Mouse (Mus musculus) kidney, embryonic 15.5 days (tissue): ENCODE results near the gene Tppp3. TPM values are rescaled to one million over a fixed set of nuclear protein-coding genes. Genes with fewer than 3 reads are reported as not detected.

Experiments
- ATAC-seq: fragments of 200-750 bp; cut with Nextera tagmentation; replicated peaks from 2 replicates; pipeline ENCODE4 v1.8.0; 2017; ENCODE audit warnings: moderate TSS enrichment; ENCODE audit not compliant: low FRiP score
- H3K27ac ChIP-seq: fragments of 300-500 bp; sonication (generic); 2 replicates; pipeline ENCODE4 v1.5.1; 2015; ENCODE audit warnings: mild to moderate bottlenecking, inconsistent platforms
- H3K27me3 ChIP-seq: fragments of 300-500 bp; sonication (generic); 2 replicates; pipeline ENCODE4 v1.6.1; 2015; ENCODE audit warnings: inconsistent platforms
- H3K36me3 ChIP-seq: fragments of 300-500 bp; sonication (generic); 2 replicates; pipeline ENCODE4 v1.6.1; 2015; ENCODE audit warnings: inconsistent platforms
- H3K4me1 ChIP-seq: fragments of 300-500 bp; sonication (generic); 2 replicates; pipeline ENCODE4 v1.6.1; 2015; ENCODE audit warnings: inconsistent platforms
- H3K4me2 ChIP-seq: fragments of 300-500 bp; sonication (generic); 2 replicates; pipeline ENCODE4 v1.6.1; 2015; ENCODE audit warnings: moderate library complexity, mild to moderate bottlenecking, inconsistent platforms
- H3K4me3 ChIP-seq: fragments of 300-500 bp; sonication (generic); replicated peaks from 2 replicates; pipeline ENCODE4 v1.5.1; 2015; ENCODE audit warnings: mild to moderate bottlenecking, inconsistent platforms
- H3K9ac ChIP-seq: fragments of 300-500 bp; sonication (generic); 2 replicates; pipeline ENCODE4 v1.6.1; 2015; ENCODE audit warnings: mild to moderate bottlenecking, inconsistent platforms
- H3K9me3 ChIP-seq: fragments of 300-500 bp; sonication (generic); replicated peaks from 2 replicates; pipeline ENCODE4 v1.6.1; 2016; ENCODE audit warnings: inconsistent platforms
- WGBS: fragments of 180-500 bp; shearing (Covaris S2); methylation state at CpG from one replicate; pipeline ENCODE4 v1.1.7; 2015; ENCODE audit warnings: mixed read lengths; 5-methylcytosine and 5-hydroxymethylcytosine counted together
- polyA plus RNA-seq: library from polyadenylated mRNA; unstranded; fragments of >200 nt; fragmentation: Nextera tagmentation; extraction: Ambion mirVana; gene quantifications from 2 replicates; pipeline ENCODE4 v1.2.1, GENCODE M21; 2015

The Tppp3 gene
- polyA plus RNA-seq, 1 experiment from 2014 or later: 38.3 TPM

DNA sequence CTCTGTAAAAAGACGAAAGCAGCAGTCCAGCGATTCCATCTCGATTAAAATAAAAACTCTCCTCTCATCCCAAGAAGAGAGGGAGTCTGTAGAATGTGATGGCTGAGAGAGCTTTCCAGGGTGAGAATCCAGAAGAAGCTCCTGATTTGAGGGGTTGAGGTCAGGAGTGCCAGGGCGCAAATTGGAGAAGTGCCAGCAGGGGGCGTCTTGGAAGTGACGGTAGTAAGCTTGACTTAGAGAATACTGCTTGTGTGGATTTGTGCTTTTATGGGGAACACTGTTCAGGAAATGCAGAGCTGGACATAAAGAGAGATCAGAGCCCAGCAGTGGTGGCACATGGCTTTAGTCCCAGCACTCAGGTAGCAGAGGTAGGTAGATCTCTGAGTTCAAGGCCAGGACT is 29.9 kb downstream of the Tppp3 start:
- Histone ChIP-seq H3K27me3 (no peaks in the 10 kb centered on the region), H3K9me3 (no peaks in the 10 kb centered on the region), H3K9ac (no peak overlapping the region), H3K4me2 (no peak overlapping the region), H3K4me1 (peaks cover 8% of the 10 kb centered on the region), H3K27ac (no peak overlapping the region), H3K36me3 (no peaks in the 10 kb centered on the region), H3K4me3 (no peak overlapping the region)
- WGBS: 7% methylated on average over 6 of the region's 6 CpGs
- no peak for ATAC-seq

GRCm38 (mm10) chr8:105438865-105439264 is 32.5 kb downstream of the Tppp3 start:
- no peaks in the 10 kb centered on the region for H3K36me3 ChIP-seq
- H3K4me2 ChIP-seq: no peak overlapping the region
- H3K4me3 ChIP-seq: no peak overlapping the region
- H3K4me1 ChIP-seq: 0 out of 2 replicates have a peak, but pooled peaks cover under 1% of the 10 kb centered on the region
- no peaks in the 10 kb centered on the region for H3K9me3 ChIP-seq
- H3K27me3 ChIP-seq: no peaks in the 10 kb centered on the region
- H3K9ac ChIP-seq: no peak overlapping the region
- H3K27ac ChIP-seq: no peak overlapping the region
- 44% methylated on average over 5 of the region's 5 CpGs for WGBS
- ATAC-seq: no peak

DNA sequence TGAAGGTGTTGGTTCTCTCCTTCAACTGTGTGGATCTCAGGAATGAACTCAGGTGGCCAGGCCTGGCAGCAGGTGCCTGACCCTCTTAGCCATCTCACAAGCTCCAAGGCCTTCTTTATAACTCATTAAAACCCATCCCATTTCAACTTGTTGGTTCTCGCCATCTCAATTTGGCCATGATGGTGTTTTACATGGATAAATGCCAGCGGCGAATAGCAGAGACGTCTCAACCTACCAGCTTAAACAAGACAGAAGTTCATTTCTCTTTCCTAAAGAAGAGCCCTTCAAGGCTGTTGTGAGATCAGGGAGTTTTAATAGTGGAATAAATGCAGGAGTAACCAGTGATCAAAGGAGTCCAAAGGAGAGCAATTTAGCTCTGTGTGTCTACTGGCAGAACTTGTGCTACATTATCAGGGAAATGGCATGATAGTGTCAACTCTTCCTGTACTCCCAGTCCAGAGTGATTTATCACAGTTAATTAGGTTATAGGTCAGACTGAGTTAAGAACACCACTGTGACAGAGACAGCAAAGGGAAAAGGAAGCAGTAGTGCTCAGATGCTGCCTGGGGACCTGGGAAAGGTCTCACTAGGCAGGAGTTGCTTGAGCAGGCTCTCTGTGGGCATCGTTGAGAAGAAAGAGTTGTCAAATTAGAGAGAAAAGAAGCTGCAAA is 34.1 kb downstream of the Tppp3 start:
- Histone ChIP-seq H3K27ac (no peak overlapping the region), H3K4me2 (no peak overlapping the region), H3K9me3 (no peaks in the 10 kb centered on the region), H3K9ac (no peak overlapping the region), H3K4me3 (no peak overlapping the region), H3K36me3 (no peaks in the 10 kb centered on the region), H3K27me3 (no peaks in the 10 kb centered on the region), H3K4me1 (0 out of 2 replicates have a peak, but pooled peaks cover 4% of the 10 kb centered on the region)
- ATAC-seq: no peak
- WGBS: 80% methylated on average over 5 of the region's 5 CpGs

DNA sequence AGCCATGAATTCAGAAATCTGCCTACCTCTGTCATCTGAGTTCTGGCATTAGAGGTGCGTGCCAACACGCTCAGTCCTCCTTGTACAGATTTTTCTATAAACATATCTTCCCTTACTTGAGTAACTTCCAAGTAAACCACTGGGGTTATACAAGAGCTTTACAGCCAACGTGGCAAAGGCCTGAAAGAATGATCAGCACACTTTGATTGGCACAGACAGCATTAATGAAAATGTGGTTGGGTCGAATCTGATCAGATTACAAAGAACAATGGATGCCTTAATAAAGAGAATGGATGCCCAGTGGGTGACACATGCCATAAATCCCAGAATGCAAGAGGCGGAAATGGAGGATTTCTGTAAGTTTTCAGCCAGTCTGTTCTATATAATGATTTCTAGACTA is 35.1 kb downstream of the Tppp3 start:
- Histone ChIP-seq H3K9ac (no peak overlapping the region), H3K36me3 (no peaks in the 10 kb centered on the region), H3K9me3 (no peaks in the 10 kb centered on the region), H3K4me1 (0 out of 2 replicates have a peak, but pooled peaks cover 4% of the 10 kb centered on the region), H3K27ac (no peak overlapping the region), H3K4me3 (no peak overlapping the region), H3K4me2 (no peak overlapping the region), H3K27me3 (no peaks in the 10 kb centered on the region)
- ATAC-seq: no peak
- WGBS: 70% methylated on average over 5 of the region's 5 CpGs

GRCm38 (mm10) chr8:105434136-105434535 is 37.2 kb downstream of the Tppp3 start:
- no peaks in the 10 kb centered on the region for H3K27me3 ChIP-seq
- no peak for ATAC-seq
- H3K4me3 ChIP-seq: no peak overlapping the region
- no peak overlapping the region for H3K4me2 ChIP-seq
- H3K4me1 ChIP-seq: 0 out of 2 replicates have a peak, but pooled peaks cover 4% of the 10 kb centered on the region
- H3K9ac ChIP-seq: no peak overlapping the region
- H3K27ac ChIP-seq: no peak overlapping the region
- WGBS: 50% methylated on average over 5 of the region's 5 CpGs
- H3K36me3 ChIP-seq: no peaks in the 10 kb centered on the region
- no peaks in the 10 kb centered on the region for H3K9me3 ChIP-seq

- 56% methylated on average over 5 of the region's 5 CpGs for WGBS
- Histone ChIP-seq H3K9me3 (no peaks in the 10 kb centered on the region), H3K9ac (no peak overlapping the region), H3K27ac (no peak overlapping the region), H3K36me3 (no peaks in the 10 kb centered on the region), H3K27me3 (no peaks in the 10 kb centered on the region), H3K4me2 (no peak overlapping the region), H3K4me1 (0 out of 2 replicates have a peak, but pooled peaks cover 4% of the 10 kb centered on the region), H3K4me3 (no peak overlapping the region)
- no peak for ATAC-seq
Observed at GRCm38 (mm10) chr8:105433511-105433910, 37.8 kb downstream of the Tppp3 start.

DNA sequence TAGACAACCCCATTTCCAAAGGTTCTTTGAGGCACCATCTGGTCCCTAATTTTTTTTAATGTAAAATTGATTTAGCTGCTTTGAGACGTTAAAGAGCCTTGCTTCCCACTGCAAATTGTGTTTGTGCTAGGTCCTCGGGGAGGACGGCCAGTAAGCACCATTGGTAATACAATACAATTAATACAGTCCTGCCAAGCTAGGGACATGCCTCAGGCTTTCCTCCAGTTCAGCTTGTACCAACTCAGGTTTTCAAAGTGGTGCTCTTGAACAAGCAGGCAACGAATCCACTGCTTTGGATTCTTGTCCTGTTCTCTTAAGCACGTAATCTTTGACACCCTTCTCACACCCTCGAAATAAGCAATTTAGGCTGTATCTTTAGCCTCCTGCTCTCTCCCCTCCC is 38.3 kb downstream of the Tppp3 start:
- ATAC-seq: no peak
- H3K27me3 ChIP-seq: no peaks in the 10 kb centered on the region
- H3K36me3 ChIP-seq: no peaks in the 10 kb centered on the region
- H3K27ac ChIP-seq: no peak overlapping the region
- no peak overlapping the region for H3K4me2 ChIP-seq
- H3K9ac ChIP-seq: no peak overlapping the region
- no peaks in the 10 kb centered on the region for H3K9me3 ChIP-seq
- H3K4me3 ChIP-seq: no peak overlapping the region
- 38% methylated on average over 6 of the region's 6 CpGs for WGBS
- 0 out of 2 replicates have a peak, but pooled peaks cover 4% of the 10 kb centered on the region for H3K4me1 ChIP-seq

GRCm38 (mm10) chr8:105431743-105432515 is 39.4 kb downstream of the Tppp3 start:
- Histone ChIP-seq H3K9ac (no peak overlapping the region), H3K4me1 (0 out of 2 replicates have a peak, but pooled peaks cover 4% of the 10 kb centered on the region), H3K27ac (no peak overlapping the region), H3K4me2 (no peak overlapping the region), H3K36me3 (no peaks in the 10 kb centered on the region), H3K27me3 (no peaks in the 10 kb centered on the region), H3K9me3 (no peaks in the 10 kb centered on the region), H3K4me3 (no peak overlapping the region)
- no peak for ATAC-seq
- WGBS: 67% methylated on average over 7 of the region's 7 CpGs

- Histone ChIP-seq H3K4me2 (no peak overlapping the region), H3K27ac (no peak overlapping the region), H3K4me1 (no peaks in the 10 kb centered on the region), H3K9me3 (no peaks in the 10 kb centered on the region), H3K27me3 (no peaks in the 10 kb centered on the region), H3K4me3 (no peak overlapping the region), H3K9ac (no peak overlapping the region), H3K36me3 (no peaks in the 10 kb centered on the region)
- whole genome bisulfite sequencing: 74% methylated on average over 6 of the region's 6 CpGs
- ATAC-seq: no peak
Observed at GRCm38 (mm10) chr8:105426878-105427277, 44.4 kb downstream of the Tppp3 start.

DNA sequence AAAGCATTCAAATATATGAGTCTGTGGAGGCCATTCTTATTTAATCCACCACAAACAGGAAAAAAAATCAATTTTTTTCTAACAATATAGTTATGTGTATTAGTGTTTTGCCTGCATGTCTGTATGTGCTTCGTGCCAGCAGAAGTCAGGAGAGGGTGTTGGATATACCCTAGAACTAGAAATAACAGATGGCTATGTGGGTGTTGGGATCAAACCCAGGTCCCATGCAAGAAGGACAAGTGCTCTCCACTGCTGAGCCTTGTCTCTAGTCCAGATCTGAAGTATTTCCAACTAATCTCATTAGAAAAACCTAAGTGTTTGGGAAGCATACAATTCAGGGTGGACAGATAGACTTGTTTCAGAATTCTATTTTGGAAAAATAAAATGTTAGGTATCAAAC is 49.3 kb downstream of the Tppp3 start:
- no peak overlapping the region for H3K4me3 ChIP-seq
- no peak overlapping the region for H3K27ac ChIP-seq
- H3K4me1 ChIP-seq: no peaks in the 10 kb centered on the region
- H3K36me3 ChIP-seq: no peaks in the 10 kb centered on the region
- no peaks in the 10 kb centered on the region for H3K9me3 ChIP-seq
- 79% methylated on average over 1 of the region's 1 CpGs for WGBS
- no peak overlapping the region for H3K4me2 ChIP-seq
- no peaks in the 10 kb centered on the region for H3K27me3 ChIP-seq
- no peak for ATAC-seq
- H3K9ac ChIP-seq: no peak overlapping the region

DNA sequence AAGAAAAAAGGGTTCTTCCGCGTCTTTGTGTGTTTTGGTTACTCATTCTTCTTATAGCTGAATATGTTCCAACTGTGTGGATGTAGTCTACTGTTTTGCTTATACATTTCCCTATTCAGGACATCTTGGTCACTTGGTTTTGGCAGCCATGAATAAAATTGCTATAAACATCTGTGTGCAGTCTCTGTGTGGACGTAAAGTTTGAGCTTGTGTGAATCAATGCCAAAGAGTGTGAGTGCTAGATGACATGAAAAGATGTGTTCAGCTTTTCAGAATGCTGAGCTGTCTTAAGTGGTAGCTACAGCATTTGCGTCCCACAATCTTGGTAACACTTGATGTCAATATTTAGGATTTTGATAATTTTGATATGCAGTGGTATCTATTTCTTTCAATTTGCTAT is 51.5 kb downstream of the Tppp3 start:
- ATAC-seq: no peak
- WGBS: 88% methylated on average over 4 of the region's 4 CpGs
- no peak overlapping the region for H3K4me3 ChIP-seq
- no peak overlapping the region for H3K4me2 ChIP-seq
- no peak overlapping the region for H3K9ac ChIP-seq
- H3K27ac ChIP-seq: no peak overlapping the region
- no peaks in the 10 kb centered on the region for H3K4me1 ChIP-seq
- peaks cover 10% of the 10 kb centered on the region; the same call in 1 of the 2 replicates for H3K27me3 ChIP-seq
- no peaks in the 10 kb centered on the region for H3K9me3 ChIP-seq
- no peaks in the 10 kb centered on the region for H3K36me3 ChIP-seq

- Histone ChIP-seq H3K4me3 (no peak overlapping the region), H3K27me3 (peaks cover 18% of the 10 kb centered on the region), H3K4me1 (no peaks in the 10 kb centered on the region), H3K4me2 (no peak overlapping the region), H3K27ac (no peak overlapping the region), H3K9me3 (no peaks in the 10 kb centered on the region), H3K36me3 (no peaks in the 10 kb centered on the region), H3K9ac (no peak overlapping the region)
- ATAC-seq: no peak
- 90% methylated on average over 2 of the region's 2 CpGs for WGBS
Observed at GRCm38 (mm10) chr8:105418992-105419391, 52.3 kb downstream of the Tppp3 start.
